Mouse (Mus musculus) G1E (cell line): ENCODE results near the gene Slx4ip. TPM values are rescaled to one million over a fixed set of nuclear protein-coding genes. Genes with fewer than 3 reads are reported as not detected.

ENCODE experiments used
- ATAC-seq: 2 replicates; pipeline ENCODE4 v1.8.0; 2016; ENCODE audit warnings: mild to moderate bottlenecking; ENCODE audit not compliant: insufficient number of reproducible peaks, poor library complexity, low FRiP score, severe bottlenecking; ENCODE audit errors: extremely low read depth
- DNase-seq: peaks from one replicate; pipeline ENCODE4 v3.0.0; 2012; ENCODE audit warnings: low spot score
- H3K27me3 ChIP-seq: 2 replicates; pipeline ENCODE4 v1.6.1; 2012; ENCODE audit warnings: mild to moderate bottlenecking, low read length, inconsistent platforms; ENCODE audit not compliant: insufficient read depth
- H3K36me3 ChIP-seq: replicated peaks from 2 replicates; pipeline ENCODE3; 2012; ENCODE audit warnings: mild to moderate bottlenecking, inconsistent platforms
- H3K4me1 ChIP-seq: 2 replicates; pipeline ENCODE4 v1.6.1; 2012; ENCODE audit warnings: low read depth, low read length, inconsistent platforms, mixed read lengths; ENCODE audit not compliant: insufficient read depth
- H3K4me3 ChIP-seq: 2 replicates; pipeline ENCODE4 v1.5.1; 2012; ENCODE audit warnings: low read depth, mild to moderate bottlenecking, inconsistent platforms, low read length, moderate library complexity, mixed read lengths
- H3K9me3 ChIP-seq: replicated peaks from 2 replicates; pipeline ENCODE4 v1.6.1; 2012; ENCODE audit warnings: inconsistent platforms
- CTCF ChIP-seq: IDR thresholded peaks from 2 replicates; pipeline ENCODE4 v1.5.1; 2012; ENCODE audit warnings: low read depth, low read length, inconsistent platforms, mixed read lengths
- GATA1 ChIP-seq: IDR thresholded peaks from 2 replicates; pipeline ENCODE4 v1.6.1; 2012; ENCODE audit warnings: borderline replicate concordance, low read length, inconsistent platforms, mixed read lengths
- GATA2 ChIP-seq: IDR thresholded peaks from 2 replicates; pipeline ENCODE4 v1.6.1; 2012; ENCODE audit warnings: low read depth, low read length, inconsistent platforms, borderline replicate concordance
- POLR2AphosphoS5 ChIP-seq: IDR thresholded peaks from 2 replicates; pipeline ENCODE4 v1.6.1; 2012; ENCODE audit warnings: low read depth, low read length, inconsistent platforms; ENCODE audit not compliant: insufficient replicate concordance
- TAL1 ChIP-seq: conservative IDR thresholded peaks from 2 replicates; pipeline ENCODE4 v1.6.1; 2012; ENCODE audit warnings: low read depth, low read length, inconsistent platforms, mixed read lengths
- polyA plus RNA-seq: library from polyadenylated mRNA; stranded (reverse); fragments of >175 nt; gene quantifications from 2 replicates; pipeline ENCODE4 v1.2.3, GENCODE M21; 2012
- total RNA-seq, 2 experiments: library from RNA; stranded (forward) in 1 of 2; stranded (reverse) in 1 of 2; fragments of 200-1000 nt in 1 of 2; fragments of >200 nt in 1 of 2; fragmentation: Nextera tagmentation in 1 of 2; gene quantifications; 2 replicates each; pipeline ENCODE4 v1.2.3; 2014 to 2017

The Slx4ip gene
- total and polyA plus RNA-seq, 3 experiments: 0.50 to 18.0 (median 9.8) TPM

- Histone ChIP-seq H3K4me1 (no peaks in the 10 kb centered on the region), H3K9me3 (peaks cover 21% of the 10 kb centered on the region), H3K27me3 (no peaks in the 10 kb centered on the region), H3K4me3 (no peak overlapping the region), H3K36me3 (no peaks in the 10 kb centered on the region)
- DNase-seq (no peak), ATAC-seq (no peak)
- no peak for TF ChIP-seq POLR2AphosphoS5
- TF ChIP-seq TAL1: no peak
- TF ChIP-seq GATA2: no peak
- no peak for TF ChIP-seq CTCF
- TF ChIP-seq GATA1: no peak
Observed at GRCm38 (mm10) chr2:137096981-137097460, 206.0 kb downstream of the Slx4ip start.

GRCm38 (mm10) chr2:137098269-137099035 lies 207.4 kb downstream of the Slx4ip start:
- H3K4me1 ChIP-seq: no peaks in the 10 kb centered on the region
- no peaks in the 10 kb centered on the region for H3K36me3 ChIP-seq
- ATAC-seq (no peak; the same call in 1 of the 2 replicates), DNase-seq (no peak)
- no peak overlapping the region for H3K4me3 ChIP-seq
- peaks cover 25% of the 10 kb centered on the region for H3K9me3 ChIP-seq
- no peaks in the 10 kb centered on the region for H3K27me3 ChIP-seq
- TF ChIP-seq TAL1 (no peak), GATA2 (no peak), GATA1 (no peak), CTCF (no peak), POLR2AphosphoS5 (no peak)

GRCm38 (mm10) chr2:137099211-137099734 lies 208.3 kb downstream of the Slx4ip start:
- Histone ChIP-seq H3K4me3 (no peak overlapping the region), H3K27me3 (no peaks in the 10 kb centered on the region), H3K4me1 (no peaks in the 10 kb centered on the region), H3K9me3 (peaks cover 25% of the 10 kb centered on the region), H3K36me3 (no peaks in the 10 kb centered on the region)
- no peak for DNase-seq
- ATAC-seq: no peak
- TF ChIP-seq CTCF: no peak
- no peak for TF ChIP-seq TAL1

GRCm38 (mm10) chr2:137101074-137101473 lies 210.1 kb downstream of the Slx4ip start:
- no peaks in the 10 kb centered on the region for H3K36me3 ChIP-seq
- H3K27me3 ChIP-seq: no peaks in the 10 kb centered on the region
- TF ChIP-seq POLR2AphosphoS5 (no peak), GATA2 (no peak), GATA1 (no peak), CTCF (no peak), TAL1 (no peak)
- peaks cover 20% of the 10 kb centered on the region for H3K9me3 ChIP-seq
- no peak overlapping the region for H3K4me3 ChIP-seq
- H3K4me1 ChIP-seq: no peaks in the 10 kb centered on the region
- ATAC-seq: no peak
- DNase-seq: no peak

GRCm38 (mm10) chr2:137107203-137107602 lies 216.2 kb downstream of the Slx4ip start:
- Histone ChIP-seq H3K27me3 (no peaks in the 10 kb centered on the region), H3K4me1 (no peaks in the 10 kb centered on the region), H3K4me3 (no peak overlapping the region), H3K9me3 (peaks cover 14% of the 10 kb centered on the region), H3K36me3 (no peaks in the 10 kb centered on the region)
- DNase-seq: no peak
- TF ChIP-seq TAL1 (no peak), CTCF (no peak)
- ATAC-seq: no peak

GRCm38 (mm10) chr2:137107946-137108345 lies 216.9 kb downstream of the Slx4ip start:
- Histone ChIP-seq H3K27me3 (no peaks in the 10 kb centered on the region), H3K36me3 (no peaks in the 10 kb centered on the region), H3K4me1 (no peaks in the 10 kb centered on the region), H3K9me3 (peaks cover 16% of the 10 kb centered on the region), H3K4me3 (no peak overlapping the region)
- ATAC-seq: no peak
- DNase-seq: no peak
- TF ChIP-seq CTCF: no peak
- TF ChIP-seq TAL1: no peak
- TF ChIP-seq GATA1: no peak
- TF ChIP-seq POLR2AphosphoS5: no peak
- no peak for TF ChIP-seq GATA2

GRCm38 (mm10) chr2:137109321-137110213 lies 218.5 kb downstream of the Slx4ip start:
- DNase-seq (no peak), ATAC-seq (no peak)
- no peak for TF ChIP-seq POLR2AphosphoS5
- no peak for TF ChIP-seq GATA2
- no peak for TF ChIP-seq CTCF
- TF ChIP-seq GATA1: no peak
- TF ChIP-seq TAL1: no peak
- Histone ChIP-seq H3K27me3 (no peaks in the 10 kb centered on the region), H3K36me3 (no peaks in the 10 kb centered on the region), H3K9me3 (peaks cover 25% of the 10 kb centered on the region), H3K4me1 (no peaks in the 10 kb centered on the region), H3K4me3 (no peak overlapping the region; the same call in 1 of the 2 replicates)
